Mouse (Mus musculus) liver, embryonic 12.5 days (tissue): ENCODE data around the gene Olfr66. TPM values are rescaled to one million over a fixed set of nuclear protein-coding genes. Genes with fewer than 3 reads are reported as not detected.

Source experiments
- ATAC-seq: fragments of 200-750 bp; cut with Nextera tagmentation; 2 replicates; pipeline ENCODE4 v1.8.0; 2017; ENCODE audit warnings: moderate number of reproducible peaks, mild to moderate bottlenecking, moderate library complexity
- H3K27ac ChIP-seq: fragments of 300-500 bp; sonication (generic); 2 replicates; pipeline ENCODE4 v1.5.1; 2016; ENCODE audit warnings: mild to moderate bottlenecking
- H3K27me3 ChIP-seq: fragments of 300-500 bp; sonication (generic); replicated peaks from 2 replicates; pipeline ENCODE4 v1.6.1; 2016; ENCODE audit warnings: mild to moderate bottlenecking, moderate library complexity
- H3K36me3 ChIP-seq: fragments of 300-500 bp; sonication (generic); 2 replicates; pipeline ENCODE4 v1.6.1; 2016; ENCODE audit warnings: mild to moderate bottlenecking, moderate library complexity
- H3K4me1 ChIP-seq: fragments of 300-500 bp; sonication (generic); 2 replicates; pipeline ENCODE4 v1.6.1; 2016
- H3K4me2 ChIP-seq: fragments of 300-500 bp; sonication (generic); 2 replicates; pipeline ENCODE4 v1.6.1; 2016; ENCODE audit warnings: mild to moderate bottlenecking, moderate library complexity
- H3K4me3 ChIP-seq: fragments of 300-500 bp; sonication (generic); 2 replicates; pipeline ENCODE4 v1.5.1; 2016; ENCODE audit warnings: mild to moderate bottlenecking, moderate library complexity
- H3K9ac ChIP-seq: fragments of 300-500 bp; sonication (generic); 2 replicates; pipeline ENCODE4 v1.6.1; 2016; ENCODE audit warnings: mild to moderate bottlenecking, moderate library complexity
- H3K9me3 ChIP-seq: fragments of 300-500 bp; sonication (generic); replicated peaks from 2 replicates; pipeline ENCODE4 v1.6.1; 2016; ENCODE audit warnings: mild to moderate bottlenecking, moderate library complexity
- WGBS: fragments of 180-500 bp; shearing (Covaris S2); methylation state at CpG from one replicate; pipeline ENCODE4 v1.1.7; 2016; ENCODE audit not compliant: insufficient replicate concordance; 5-methylcytosine and 5-hydroxymethylcytosine counted together
- polyA plus RNA-seq: library from polyadenylated mRNA; unstranded; fragments of >200 nt; fragmentation: Nextera tagmentation; extraction: Ambion mirVana; gene quantifications from 2 replicates; pipeline ENCODE4 v1.2.1, GENCODE M21; 2016

Gene Olfr66
- polyA plus RNA-seq, 1 experiment from 2014 or later = not detected

- Histone ChIP-seq H3K4me1 (peaks cover 81% of the 10 kb centered on the region), H3K36me3 (no peaks in the 10 kb centered on the region), H3K27ac (peak overlapping the region; percentile 98), H3K9ac (peak overlapping the region; percentile 74), H3K9me3 (no peaks in the 10 kb centered on the region), H3K4me3 (peak overlapping the region; percentile 33), H3K27me3 (no peaks in the 10 kb centered on the region), H3K4me2 (peak overlapping the region; percentile 54)
- ATAC-seq = peak; percentile 93
Observed at GRCm38 (mm10) chr7:103865716-103866115, 20.3 kb downstream of the Olfr66 start.

DNA sequence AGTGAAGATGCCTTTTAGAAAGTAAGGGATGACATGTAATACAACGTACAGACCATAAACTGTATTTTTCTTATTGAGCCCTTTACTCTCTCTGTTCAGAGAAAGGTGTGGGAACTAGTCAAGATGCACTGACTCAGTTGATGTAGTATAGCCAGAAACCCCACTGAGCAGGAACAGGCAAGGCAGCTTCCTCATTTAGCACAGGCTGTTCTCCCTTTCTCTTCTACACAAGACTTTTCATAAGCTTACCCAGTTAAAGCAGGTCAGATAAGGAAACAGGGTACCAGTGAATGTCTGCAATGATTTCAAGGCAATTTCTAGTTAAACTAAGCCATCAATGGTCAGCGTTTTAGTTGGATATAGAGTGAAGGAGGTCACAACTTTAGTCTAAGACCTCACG is 24.5 kb downstream of the Olfr66 start:
- ATAC-seq = no peak
- Histone ChIP-seq H3K4me2 (peak overlapping the region; percentile 51), H3K27ac (peak overlapping the region; percentile 97), H3K27me3 (no peaks in the 10 kb centered on the region), H3K36me3 (no peaks in the 10 kb centered on the region), H3K4me1 (peaks cover 72% of the 10 kb centered on the region), H3K9me3 (no peaks in the 10 kb centered on the region), H3K9ac (peak overlapping the region; percentile 67), H3K4me3 (no peak overlapping the region; the same call in 1 of the 2 replicates)
- WGBS = 34% methylated on average over 3 of the region's 3 CpGs

GRCm38 (mm10) chr7:103860855-103861254 is 25.2 kb downstream of the Olfr66 start:
- H3K4me2 ChIP-seq = peak overlapping the region; percentile 51
- no peak overlapping the region; the same call in 1 of the 2 replicates for H3K4me3 ChIP-seq
- ATAC-seq = peak; percentile 84
- no peaks in the 10 kb centered on the region for H3K9me3 ChIP-seq
- peak overlapping the region; percentile 97 for H3K27ac ChIP-seq
- peak overlapping the region; percentile 74 for H3K9ac ChIP-seq
- H3K4me1 ChIP-seq = peaks cover 67% of the 10 kb centered on the region
- no peaks in the 10 kb centered on the region for H3K36me3 ChIP-seq
- no peaks in the 10 kb centered on the region for H3K27me3 ChIP-seq
- WGBS = 6% methylated on average over 1 of the region's 1 CpGs

- Histone ChIP-seq H3K27ac (peak overlapping the region; percentile 97), H3K9me3 (no peaks in the 10 kb centered on the region), H3K36me3 (no peaks in the 10 kb centered on the region), H3K4me2 (peak overlapping the region; percentile 63), H3K4me3 (peak overlapping the region; percentile 20; the same call in 1 of the 2 replicates), H3K27me3 (no peaks in the 10 kb centered on the region), H3K9ac (peak overlapping the region; percentile 81), H3K4me1 (peaks cover 67% of the 10 kb centered on the region)
- ATAC-seq = peak; percentile 93
- 13% methylated on average over 2 of the region's 2 CpGs for WGBS
Observed at GRCm38 (mm10) chr7:103859076-103859475, 27.0 kb downstream of the Olfr66 start.

GRCm38 (mm10) chr7:103854669-103855068 is 31.4 kb downstream of the Olfr66 start:
- peak overlapping the region; percentile 48 for H3K9ac ChIP-seq
- WGBS = 42% methylated on average over 1 of the region's 1 CpGs
- peaks cover 60% of the 10 kb centered on the region for H3K4me1 ChIP-seq
- H3K4me3 ChIP-seq = no peak overlapping the region
- peak overlapping the region; percentile 86 for H3K27ac ChIP-seq
- H3K9me3 ChIP-seq = no peaks in the 10 kb centered on the region
- no peaks in the 10 kb centered on the region for H3K27me3 ChIP-seq
- peak; percentile 25; the same call in 1 of the 2 replicates for ATAC-seq
- no peaks in the 10 kb centered on the region for H3K36me3 ChIP-seq
- peak overlapping the region; percentile 19; the same call in 1 of the 2 replicates for H3K4me2 ChIP-seq

- peaks cover 62% of the 10 kb centered on the region for H3K4me1 ChIP-seq
- H3K4me3 ChIP-seq = no peak within 1 kb of the TSS
- H3K4me2 ChIP-seq = 0 out of 2 replicates have a peak within 1 kb of the TSS, but pooled peaks have one; percentile 4
- H3K36me3 ChIP-seq = no peaks in the 10 kb centered on the region
- peak within 1 kb of the TSS; percentile 45 for H3K9ac ChIP-seq
- no peaks in the 10 kb centered on the region for H3K27me3 ChIP-seq
- peak within 1 kb of the TSS; percentile 86 for H3K27ac ChIP-seq
- WGBS = 48% methylated on average over 2 of the region's 2 CpGs
- H3K9me3 ChIP-seq = no peaks in the 10 kb centered on the region
- ATAC-seq = peak; percentile 47
Observed at GRCm38 (mm10) chr7:103853090-103853489, 33.0 kb downstream of the Olfr66 start, which contains the start of gene Hbb-y. Hbb-y (minus strand) TSS chr7:103853216.

DNA sequence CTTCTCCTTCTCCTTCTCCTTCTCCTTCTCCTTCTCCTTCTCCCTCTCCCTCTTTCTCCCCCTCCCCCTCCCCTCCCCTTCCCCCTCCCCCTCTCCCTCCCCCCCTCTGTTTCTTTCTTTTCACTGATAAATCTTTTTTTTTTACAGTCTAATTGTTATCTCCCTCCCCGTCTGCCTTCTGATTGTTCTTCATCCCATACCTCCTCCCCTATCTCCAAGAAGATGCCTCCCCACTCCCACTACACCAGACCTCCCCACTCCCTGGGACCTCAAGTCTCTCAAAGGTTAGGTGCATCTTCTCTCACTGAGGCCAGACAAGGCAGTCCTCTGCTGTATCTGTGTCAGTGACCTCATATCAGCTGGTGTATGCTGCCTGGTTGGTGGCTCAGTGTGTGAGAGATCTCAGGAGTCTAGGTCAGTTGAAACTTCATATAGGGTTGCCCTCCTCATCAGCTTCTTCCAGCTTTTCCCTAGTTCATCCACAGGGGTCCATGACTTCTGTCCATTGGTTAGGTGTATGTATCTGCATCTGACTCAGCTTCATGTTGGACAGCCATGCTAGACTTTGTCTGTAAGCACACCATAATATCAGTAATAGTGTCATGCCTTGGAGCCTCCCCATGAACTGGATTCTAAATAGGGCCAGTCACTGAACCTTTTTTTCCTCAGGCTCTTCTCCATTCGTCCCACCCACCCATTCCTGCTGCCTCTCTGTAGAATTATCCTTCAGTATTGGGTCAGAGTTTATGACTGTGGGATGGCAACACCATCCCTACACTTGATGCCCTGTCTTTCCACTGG is 41.3 kb downstream of the Olfr66 start:
- 28% methylated on average over 1 of the region's 2 CpGs for WGBS
- H3K4me1 ChIP-seq = peaks cover 62% of the 10 kb centered on the region
- H3K9me3 ChIP-seq = no peaks in the 10 kb centered on the region
- H3K27me3 ChIP-seq = no peaks in the 10 kb centered on the region
- H3K36me3 ChIP-seq = no peaks in the 10 kb centered on the region
- peak overlapping the region; percentile 81 for H3K27ac ChIP-seq
- peak overlapping the region; percentile 38 for H3K4me2 ChIP-seq
- peak; percentile 75 for ATAC-seq
- H3K4me3 ChIP-seq = no peak overlapping the region
- H3K9ac ChIP-seq = peak overlapping the region; percentile 57

DNA sequence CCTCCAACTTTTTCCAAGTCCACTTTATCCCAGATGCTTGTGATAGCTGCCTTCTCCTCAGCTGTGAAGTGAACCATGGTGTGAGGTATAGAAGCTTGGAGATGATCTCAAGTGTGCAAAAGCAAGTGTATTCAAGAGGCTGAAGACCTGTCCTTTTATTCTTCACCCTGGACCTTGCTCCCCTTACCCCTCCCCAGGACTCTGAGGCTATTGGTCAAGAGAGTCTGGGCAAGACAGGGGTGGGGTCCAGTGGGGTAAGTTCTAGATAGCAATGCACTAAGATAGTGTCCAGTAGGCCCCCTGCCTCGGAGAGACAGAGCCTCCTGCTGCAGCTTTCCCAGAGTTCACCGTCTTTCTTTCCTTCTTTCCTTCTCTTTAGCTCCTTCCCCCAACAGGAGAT is 43.0 kb downstream of the Olfr66 start, which contains the start of gene Hbb-bh1:
TSS of gene Hbb-bh1 (minus strand) at position 131 of the 400 bp plus-strand sequence.
- Histone ChIP-seq H3K9ac (peak within 1 kb of the TSS; percentile 45), H3K4me3 (no peak within 1 kb of the TSS)

DNA sequence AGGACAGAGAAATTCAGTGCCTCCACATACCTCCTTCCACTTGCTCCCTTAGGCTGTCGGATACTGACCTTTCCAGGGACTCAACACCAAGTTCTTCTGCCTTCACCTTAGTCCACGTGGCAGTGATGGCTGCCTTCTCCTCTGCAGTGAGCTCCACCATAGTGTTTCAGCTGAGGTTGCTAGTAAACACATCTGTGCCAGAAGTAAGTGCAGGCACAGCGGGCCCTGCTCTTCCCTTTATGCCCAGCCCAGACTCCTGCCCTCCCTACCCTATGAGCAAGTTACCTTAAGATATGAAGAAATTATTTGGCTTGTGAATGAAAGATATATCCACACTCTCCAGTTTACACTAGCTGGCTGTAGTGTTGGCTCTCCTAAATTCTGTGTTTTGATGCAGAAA is 45.8 kb downstream of the Olfr66 start, which contains the start of gene Hbb-bh2:
TSS of gene Hbb-bh2 (minus strand) at position 253 of the 400 bp plus-strand sequence.
- Histone ChIP-seq H3K36me3 (no peaks in the 10 kb centered on the region), H3K9ac (peak within 1 kb of the TSS; percentile 36), H3K4me3 (no peak within 1 kb of the TSS), H3K4me2 (peak within 1 kb of the TSS; percentile 21), H3K27me3 (no peaks in the 10 kb centered on the region), H3K9me3 (no peaks in the 10 kb centered on the region), H3K27ac (peak within 1 kb of the TSS; percentile 84), H3K4me1 (peaks cover 44% of the 10 kb centered on the region)
- ATAC-seq = peak; percentile 31
- 61% methylated on average over 3 of the region's 3 CpGs for WGBS

More for the DNA sequence above, 43.0 kb downstream of the Olfr66 start, which contains the start of gene Hbb-bh1:
- peak within 1 kb of the TSS; percentile 74 for H3K27ac ChIP-seq
- no peaks in the 10 kb centered on the region for H3K36me3 ChIP-seq
- no peaks in the 10 kb centered on the region for H3K9me3 ChIP-seq
- H3K27me3 ChIP-seq = no peaks in the 10 kb centered on the region
- 38% methylated on average over 2 of the region's 2 CpGs for WGBS
- ATAC-seq = peak; percentile 57
- peak within 1 kb of the TSS; percentile 27 for H3K4me2 ChIP-seq
- H3K4me1 ChIP-seq = peaks cover 50% of the 10 kb centered on the region

Other genes starting within 250 kb of the Olfr66 start
- gene Olfr622, start 243.6 kb downstream of the Olfr66 start, polyA plus RNA-seq = not detected in 2 replicates
- gene Olfr623, start 222.6 kb downstream of the Olfr66 start, polyA plus RNA-seq = not detected in 2 replicates
- gene Olfr624, start 215.1 kb downstream of the Olfr66 start, polyA plus RNA-seq = not detected in 2 replicates
- not detected in 2 replicates for gene Olfr625-ps1, start 203.5 kb downstream of the Olfr66 start, polyA plus RNA-seq
- gene Olfr243, start 171.6 kb downstream of the Olfr66 start, polyA plus RNA-seq = not detected in 2 replicates
- gene Olfr628, start 155.9 kb downstream of the Olfr66 start, polyA plus RNA-seq = not detected in 2 replicates
- 0.05 TPM in 1 of 2 replicates, not detected in the other for gene Olfr629, start 141.3 kb downstream of the Olfr66 start, polyA plus RNA-seq
- gene Olfr630, start 128.9 kb downstream of the Olfr66 start, polyA plus RNA-seq = not detected in 2 replicates
- gene Olfr69, start 114.7 kb downstream of the Olfr66 start, polyA plus RNA-seq = not detected in 2 replicates
- gene Olfr68, start 106.6 kb downstream of the Olfr66 start, polyA plus RNA-seq = not detected in 2 replicates
- gene Olfr67, start 94.4 kb downstream of the Olfr66 start, polyA plus RNA-seq = not detected in 2 replicates
- 37,996 and 38,837 TPM in 2 replicates for gene Hbb-bt, start 72.3 kb downstream of the Olfr66 start, polyA plus RNA-seq
- 70,723 and 73,152 TPM in 2 replicates for gene Hbb-bs, start 58.2 kb downstream of the Olfr66 start, polyA plus RNA-seq
- 0.72 and 1.2 TPM in 2 replicates for gene Hbb-bh2, start 45.7 kb downstream of the Olfr66 start, polyA plus RNA-seq
- gene Hbb-bh1, start 43.1 kb downstream of the Olfr66 start, polyA plus RNA-seq = 1,392 and 1,481 TPM in 2 replicates
- gene Hbb-y, start 33.0 kb downstream of the Olfr66 start, polyA plus RNA-seq = 9,927 and 10,875 TPM in 2 replicates
- gene Olfr64, start 8.2 kb upstream of the Olfr66 start, polyA plus RNA-seq = not detected in 2 replicates
- gene Olfr65, start 17.2 kb upstream of the Olfr66 start, polyA plus RNA-seq = not detected in 2 replicates
- 0.30 TPM in 1 of 2 replicates, not detected in the other for gene Olfr631, start 42.6 kb upstream of the Olfr66 start, polyA plus RNA-seq
- 0.17 and 0.35 TPM in 2 replicates for gene Olfr632, start 48.1 kb upstream of the Olfr66 start, polyA plus RNA-seq
- 0.08 TPM in 1 of 2 replicates, not detected in the other for gene Olfr633, start 58.2 kb upstream of the Olfr66 start, polyA plus RNA-seq
- gene Olfr635, start 84.9 kb upstream of the Olfr66 start, polyA plus RNA-seq = not detected in 2 replicates
- gene Olfr638, start 112.5 kb upstream of the Olfr66 start, polyA plus RNA-seq = not detected in 2 replicates
- not detected in 2 replicates for gene Olfr639, start 131.1 kb upstream of the Olfr66 start, polyA plus RNA-seq
- gene Olfr640, start 139.3 kb upstream of the Olfr66 start, polyA plus RNA-seq = not detected in 2 replicates
- not detected in 2 replicates for gene Olfr641, start 149.2 kb upstream of the Olfr66 start, polyA plus RNA-seq
- gene Olfr642, start 166.4 kb upstream of the Olfr66 start, polyA plus RNA-seq = not detected in 2 replicates
- gene 4930516K23Rik, start 175.2 kb upstream of the Olfr66 start, polyA plus RNA-seq = not detected in 2 replicates
- not detected in 2 replicates for gene Olfr644, start 185.6 kb upstream of the Olfr66 start, polyA plus RNA-seq
- gene Olfr645, start 199.2 kb upstream of the Olfr66 start, polyA plus RNA-seq = not detected in 2 replicates
- gene Olfr646, start 218.6 kb upstream of the Olfr66 start, polyA plus RNA-seq = not detected in 2 replicates
- not detected in 2 replicates for gene Ubqln5, start 243.6 kb upstream of the Olfr66 start, polyA plus RNA-seq